Mouse (Mus musculus): ENCODE results near the gene Vps4b.

GRCm38 (mm10) chr1:106735586-106735985 is 60.9 kb downstream of the Vps4b start:
- TF ChIP-seq POLR2A (IDR thresholded peaks at IDR 0.05; ENCODE audit: control insufficient read depth, extremely low read depth, insufficient read depth, low read length, poor library complexity) = no peak
- no peak for TF ChIP-seq CTCF (IDR thresholded peaks at IDR 0.05; ENCODE audit: borderline replicate concordance, control insufficient read depth, extremely low read depth, insufficient read depth, low read length, poor library complexity)

All from thymus, adult 2 months (tissue).